Mouse (Mus musculus) kidney, postnatal 4 days (tissue): ENCODE data around the gene D6Ertd527e.

Experiments used
- DNase-seq, 2 experiments: peaks; one replicate each; pipeline ENCODE4 v3.0.0; 2021; ENCODE audit warnings: mixed read lengths in 2 of 2

Gene D6Ertd527e

GRCm38 (mm10) chr6:87112125-87112524, 7.6 kb downstream of the D6Ertd527e start:
- DNase-seq, result no peak

- DNase-seq, result no peak
These were observed 11.4 kb downstream of the D6Ertd527e start for GRCm38 (mm10) chr6:87115981-87116380.

GRCm38 (mm10) chr6:87116596-87116995, 12.1 kb downstream of the D6Ertd527e start:
- DNase-seq, result no peak

GRCm38 (mm10) chr6:87119066-87119837, 14.7 kb downstream of the D6Ertd527e start:
- peak in 1 of 2 experiments; percentile 33 for DNase-seq

GRCm38 (mm10) chr6:87119975-87120374, 15.4 kb downstream of the D6Ertd527e start:
- no peak for DNase-seq

GRCm38 (mm10) chr6:87120661-87121060, 16.1 kb downstream of the D6Ertd527e start:
- DNase-seq, result no peak

- no peak for DNase-seq
These were observed 17.4 kb downstream of the D6Ertd527e start for GRCm38 (mm10) chr6:87121961-87122360.

- no peak for DNase-seq
These were observed 18.9 kb downstream of the D6Ertd527e start for GRCm38 (mm10) chr6:87123406-87123805.

- no peak for DNase-seq
These were observed 19.4 kb downstream of the D6Ertd527e start for GRCm38 (mm10) chr6:87123973-87124372.

GRCm38 (mm10) chr6:87127049-87127753, 22.7 kb downstream of the D6Ertd527e start:
- no peak for DNase-seq

GRCm38 (mm10) chr6:87129861-87130260, 25.3 kb downstream of the D6Ertd527e start:
- no peak for DNase-seq

GRCm38 (mm10) chr6:87130628-87131027, 26.1 kb downstream of the D6Ertd527e start:
- DNase-seq, result no peak

GRCm38 (mm10) chr6:87131078-87131477, 26.5 kb downstream of the D6Ertd527e start:
- DNase-seq, result no peak

- no peak for DNase-seq
These were observed 29.0 kb downstream of the D6Ertd527e start for GRCm38 (mm10) chr6:87133520-87133919.

- DNase-seq, result no peak
These were observed 29.5 kb downstream of the D6Ertd527e start for GRCm38 (mm10) chr6:87133966-87134546.

- DNase-seq, result no peak
These were observed 33.9 kb downstream of the D6Ertd527e start for GRCm38 (mm10) chr6:87138479-87138878.

- DNase-seq, result no peak
These were observed 35.4 kb downstream of the D6Ertd527e start for GRCm38 (mm10) chr6:87139796-87140553.

- DNase-seq, result no peak
These were observed 37.7 kb downstream of the D6Ertd527e start for GRCm38 (mm10) chr6:87142239-87142638.

- DNase-seq, result peak in 1 of 2 experiments; percentile 44
These were observed 39.0 kb downstream of the D6Ertd527e start for GRCm38 (mm10) chr6:87143594-87143993.

- no peak for DNase-seq
These were observed 43.4 kb downstream of the D6Ertd527e start for GRCm38 (mm10) chr6:87147921-87148320.

- DNase-seq, result no peak
These were observed 45.9 kb downstream of the D6Ertd527e start for GRCm38 (mm10) chr6:87150471-87150870.

- DNase-seq, result no peak
These were observed 46.9 kb downstream of the D6Ertd527e start for GRCm38 (mm10) chr6:87151427-87151826.
